Mouse (Mus musculus) cortical plate, adult 2 months (tissue): ENCODE measurements around the gene Pcp4l1. TPM values are rescaled to one million over a fixed set of nuclear protein-coding genes. Genes with fewer than 3 reads are reported as not detected.

Experiments used
- H3K27ac ChIP-seq: fragments of 200-500 bp; 2 replicates; pipeline ENCODE4 v1.5.1; 2012; ENCODE audit warnings: low read length, control low read depth, inconsistent platforms; ENCODE audit not compliant: insufficient read depth
- H3K4me1 ChIP-seq: fragments of 200-500 bp; 2 replicates; pipeline ENCODE4 v1.6.1; 2011; ENCODE audit warnings: low read length; ENCODE audit not compliant: control insufficient read depth, insufficient read depth
- H3K4me3 ChIP-seq: fragments of 200-500 bp; 2 replicates; pipeline ENCODE4 v1.5.1; 2011; ENCODE audit warnings: mild to moderate bottlenecking, low read length, control low read depth; ENCODE audit not compliant: insufficient read depth
- CTCF ChIP-seq: fragments of 200-500 bp; IDR thresholded peaks from 2 replicates; pipeline ENCODE4 v1.5.1; 2011; ENCODE audit warnings: mild to moderate bottlenecking, control low read depth, low read length; ENCODE audit not compliant: insufficient read depth; ENCODE audit errors: extremely low read depth
- POLR2A ChIP-seq: fragments of 200-500 bp; IDR thresholded peaks from 2 replicates; pipeline ENCODE4 v1.6.1; 2011; ENCODE audit warnings: mild to moderate bottlenecking, low read length, control low read depth; ENCODE audit not compliant: insufficient read depth; ENCODE audit errors: extremely low read depth
- polyA plus RNA-seq: library from polyadenylated mRNA; depleted of rRNA; stranded (reverse); fragments of >200 nt; gene quantifications from 2 replicates; pipeline ENCODE4 v1.2.3, GENCODE M21; 2012

Pcp4l1 gene
- polyA plus RNA-seq, 1 experiment: 168 TPM

- TF ChIP-seq POLR2A (no peak), CTCF (no peak)
- Histone ChIP-seq H3K4me3 (no peak overlapping the region), H3K4me1 (no peaks in the 10 kb centered on the region), H3K27ac (peak overlapping the region; percentile 86; the same call in 1 of the 2 replicates)
Observed at GRCm38 (mm10) chr1:171171138-171171537, 24.9 kb downstream of the Pcp4l1 start.

GRCm38 (mm10) chr1:171169913-171170312 lies 26.2 kb downstream of the Pcp4l1 start:
- Histone ChIP-seq H3K27ac (peak overlapping the region; percentile 56; the same call in 1 of the 2 replicates), H3K4me1 (no peaks in the 10 kb centered on the region), H3K4me3 (no peak overlapping the region)
- no peak for TF ChIP-seq CTCF
- TF ChIP-seq POLR2A: no peak

- no peak for TF ChIP-seq POLR2A
- TF ChIP-seq CTCF: no peak
Observed at GRCm38 (mm10) chr1:171168906-171169305, 27.2 kb downstream of the Pcp4l1 start.

GRCm38 (mm10) chr1:171165629-171166345 lies 30.3 kb downstream of the Pcp4l1 start:
- TF ChIP-seq POLR2A (no peak), CTCF (no peak)
- Histone ChIP-seq H3K4me3 (no peak overlapping the region), H3K4me1 (no peaks in the 10 kb centered on the region), H3K27ac (no peak overlapping the region)

More at GRCm38 (mm10) chr1:171168906-171169305, 27.2 kb downstream of the Pcp4l1 start:
- Histone ChIP-seq H3K4me3 (no peak overlapping the region), H3K4me1 (no peaks in the 10 kb centered on the region), H3K27ac (no peak overlapping the region)

GRCm38 (mm10) chr1:171164258-171164657 lies 31.8 kb downstream of the Pcp4l1 start:
- TF ChIP-seq POLR2A: no peak
- peak; percentile 21; the same call in 1 of the 2 replicates for TF ChIP-seq CTCF
- Histone ChIP-seq H3K4me1 (no peaks in the 10 kb centered on the region), H3K27ac (no peak overlapping the region), H3K4me3 (no peak overlapping the region)

GRCm38 (mm10) chr1:171162526-171162925 lies 33.5 kb downstream of the Pcp4l1 start:
- Histone ChIP-seq H3K4me3 (no peak overlapping the region), H3K27ac (no peak overlapping the region), H3K4me1 (no peaks in the 10 kb centered on the region)
- TF ChIP-seq POLR2A: no peak
- no peak for TF ChIP-seq CTCF

- Histone ChIP-seq H3K4me3 (no peak overlapping the region), H3K27ac (no peak overlapping the region), H3K4me1 (no peaks in the 10 kb centered on the region)
- TF ChIP-seq CTCF: peak; percentile 8; the same call in 1 of the 2 replicates
- no peak for TF ChIP-seq POLR2A
Observed at GRCm38 (mm10) chr1:171159485-171159975, 36.5 kb downstream of the Pcp4l1 start.

GRCm38 (mm10) chr1:171157965-171158364 lies 38.1 kb downstream of the Pcp4l1 start:
- Histone ChIP-seq H3K4me3 (no peak overlapping the region), H3K4me1 (no peaks in the 10 kb centered on the region), H3K27ac (no peak overlapping the region)
- no peak for TF ChIP-seq POLR2A
- TF ChIP-seq CTCF: no peak

- no peak overlapping the region for H3K27ac ChIP-seq
- H3K4me3 ChIP-seq: no peak overlapping the region
- H3K4me1 ChIP-seq: no peaks in the 10 kb centered on the region
- no peak for TF ChIP-seq POLR2A
- TF ChIP-seq CTCF: no peak
Observed at GRCm38 (mm10) chr1:171156644-171157043, 39.4 kb downstream of the Pcp4l1 start.

- Histone ChIP-seq H3K4me3 (no peak overlapping the region), H3K4me1 (no peaks in the 10 kb centered on the region; the same call in 1 of the 2 replicates), H3K27ac (no peak overlapping the region)
- TF ChIP-seq POLR2A: no peak
- no peak for TF ChIP-seq CTCF
Observed at GRCm38 (mm10) chr1:171151966-171152365, 44.1 kb downstream of the Pcp4l1 start.
